Mouse (Mus musculus) hindbrain, embryonic 14.5 days (tissue): ENCODE data around the gene Reg1. TPM values are rescaled to one million over a fixed set of nuclear protein-coding genes. Genes with fewer than 3 reads are reported as not detected.
"Not testable (repeated sequence)": the region's sequence is repeated elsewhere in the genome, so short reads cannot be mapped to it uniquely, and the experiment has no call there.

Source experiments
- ATAC-seq: fragments of 200-750 bp; cut with Nextera tagmentation; 2 replicates; pipeline ENCODE4 v1.8.0; 2017; ENCODE audit warnings: moderate number of reproducible peaks, mild to moderate bottlenecking, moderate TSS enrichment, moderate library complexity; ENCODE audit not compliant: low FRiP score
- DNase-seq: peaks from one replicate; pipeline ENCODE4 v3.0.0-alpha.2; 2015; ENCODE audit warnings: low spot score
- H3K27ac ChIP-seq: fragments of 300-500 bp; sonication (generic); 2 replicates; pipeline ENCODE4 v1.5.1; 2014; ENCODE audit warnings: mild to moderate bottlenecking, moderate library complexity
- H3K27me3 ChIP-seq: fragments of 300-500 bp; sonication (generic); 2 replicates; pipeline ENCODE4 v1.6.1; 2014; ENCODE audit warnings: mild to moderate bottlenecking, low read length, mixed read lengths; ENCODE audit not compliant: control insufficient read depth, insufficient read depth
- H3K36me3 ChIP-seq: fragments of 300-500 bp; sonication (generic); replicated peaks from 2 replicates; pipeline ENCODE4 v1.6.1; 2014; ENCODE audit not compliant: control insufficient read depth, insufficient read depth
- H3K4me1 ChIP-seq: fragments of 300-500 bp; sonication (generic); replicated peaks from 2 replicates; pipeline ENCODE4 v1.6.1; 2014; ENCODE audit warnings: antibody characterized with exemption, low read length, mixed read lengths; ENCODE audit not compliant: control insufficient read depth, insufficient read depth
- H3K4me2 ChIP-seq: fragments of 300-500 bp; sonication (generic); replicated peaks from 2 replicates; pipeline ENCODE4 v1.6.1; 2014; ENCODE audit warnings: mild to moderate bottlenecking, moderate library complexity
- H3K4me3 ChIP-seq: fragments of 300-500 bp; sonication (generic); replicated peaks from 2 replicates; pipeline ENCODE4 v1.5.1; 2014; ENCODE audit warnings: mild to moderate bottlenecking, low read length
- H3K9ac ChIP-seq: fragments of 300-500 bp; sonication (generic); 2 replicates; pipeline ENCODE4 v1.6.1; 2014
- H3K9me3 ChIP-seq: fragments of 300-500 bp; sonication (generic); 2 replicates; pipeline ENCODE4 v1.6.1; 2016; ENCODE audit warnings: low read length; ENCODE audit not compliant: control insufficient read depth
- WGBS: fragments of 180-500 bp; shearing (Covaris S2); extraction: QIAGEN DNeasy Blood & Tissue Kit; methylation state at CpG from one replicate; pipeline ENCODE4 v1.1.7; 2014; 5-methylcytosine and 5-hydroxymethylcytosine counted together
- polyA plus RNA-seq: library from polyadenylated mRNA; unstranded; fragments of >200 nt; fragmentation: Nextera tagmentation; extraction: Ambion mirVana; gene quantifications from 2 replicates; pipeline ENCODE4 v1.2.1, GENCODE M21; 2014

The Reg1 gene
- polyA plus RNA-seq: not detected in 2 replicates

DNA sequence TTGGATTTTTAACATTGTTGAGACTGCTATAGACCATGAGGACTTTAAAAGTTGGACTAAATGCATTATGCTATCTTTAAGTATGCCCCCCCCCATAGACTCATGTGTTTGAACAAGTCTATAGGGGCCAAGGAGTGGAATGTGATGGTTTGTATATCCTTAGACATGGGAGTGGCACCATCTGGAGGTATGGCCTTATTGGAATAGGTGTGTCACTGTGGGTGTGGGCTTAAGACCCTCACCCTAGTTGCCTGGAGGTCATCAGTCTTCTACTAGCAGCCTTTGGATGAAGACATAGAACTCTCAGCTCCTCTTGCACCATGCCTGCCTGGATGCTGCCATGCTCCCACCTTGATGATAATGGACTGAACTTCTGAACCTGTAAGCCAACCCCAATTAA, at the start of gene Reg1:
TSS of gene Reg1 (plus strand) at position 301 of the 400 bp plus-strand sequence.
- not testable (repeated sequence) for H3K4me3 ChIP-seq, H3K27me3 ChIP-seq, H3K9me3 ChIP-seq, H3K36me3 ChIP-seq, H3K4me2 ChIP-seq, H3K9ac ChIP-seq, DNase-seq, ATAC-seq, H3K27ac ChIP-seq, H3K4me1 ChIP-seq

DNA sequence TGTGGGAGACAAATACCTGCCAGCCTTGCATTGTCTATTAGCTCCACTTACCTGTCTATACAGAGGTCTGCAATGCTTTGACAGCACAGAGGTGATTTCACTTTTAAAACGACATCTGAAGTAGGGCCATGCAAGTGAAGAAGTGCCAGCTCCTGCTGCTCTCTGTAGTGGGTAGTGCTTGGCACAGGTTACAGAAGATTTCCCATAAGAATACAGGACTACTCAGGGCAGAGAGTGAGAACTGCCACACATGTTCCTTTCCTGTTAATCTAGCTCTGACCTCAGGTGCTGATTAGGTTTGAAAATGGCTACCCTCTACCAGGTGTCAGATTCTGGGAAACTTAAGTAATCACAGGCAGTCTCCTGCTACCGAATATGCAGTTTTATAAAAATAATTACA, 43.7 kb upstream of the Reg1 start, which contains the start of gene Reg3d:
TSS of gene Reg3d (minus strand) at position 101 of the 400 bp plus-strand sequence.
- Histone ChIP-seq H3K9ac (no peak within 1 kb of the TSS), H3K4me2 (no peak within 1 kb of the TSS), H3K9me3 (no peaks in the 10 kb centered on the region), H3K4me1 (no peaks in the 10 kb centered on the region), H3K27ac (no peak within 1 kb of the TSS), H3K27me3 (no peaks in the 10 kb centered on the region), H3K4me3 (no peak within 1 kb of the TSS), H3K36me3 (no peaks in the 10 kb centered on the region)
- 81% methylated on average over 2 of the region's 2 CpGs for WGBS
- ATAC-seq (no peak), DNase-seq (no peak)

DNA sequence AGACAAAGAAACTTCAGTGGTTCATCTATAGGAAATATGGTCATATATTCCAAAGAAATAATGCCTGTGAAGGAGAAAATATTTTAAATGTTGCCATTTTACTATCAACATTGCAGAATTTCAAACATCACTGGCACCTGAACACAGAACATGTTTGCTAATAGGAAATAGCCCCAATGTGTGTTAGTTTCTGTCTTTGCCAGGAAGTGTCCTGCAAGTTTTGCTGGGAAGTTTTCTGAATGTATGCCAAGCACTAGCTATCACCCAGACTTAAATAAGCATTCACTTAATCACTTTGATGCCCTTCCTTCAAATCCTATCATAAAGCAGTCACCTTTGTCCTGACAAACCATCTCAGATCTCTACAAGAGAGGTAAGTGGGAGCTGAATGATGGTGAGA, 42.1 kb upstream of the Reg1 start, which contains the start of gene Reg3a:
TSS of gene Reg3a (plus strand) at position 301 of the 400 bp plus-strand sequence.
- Histone ChIP-seq H3K4me2 (no peak within 1 kb of the TSS), H3K36me3 (no peaks in the 10 kb centered on the region), H3K27ac (no peak within 1 kb of the TSS), H3K4me3 (no peak within 1 kb of the TSS), H3K9ac (no peak within 1 kb of the TSS), H3K9me3 (no peaks in the 10 kb centered on the region), H3K27me3 (no peaks in the 10 kb centered on the region), H3K4me1 (no peaks in the 10 kb centered on the region)
- DNase-seq: no peak
- ATAC-seq: no peak

DNA sequence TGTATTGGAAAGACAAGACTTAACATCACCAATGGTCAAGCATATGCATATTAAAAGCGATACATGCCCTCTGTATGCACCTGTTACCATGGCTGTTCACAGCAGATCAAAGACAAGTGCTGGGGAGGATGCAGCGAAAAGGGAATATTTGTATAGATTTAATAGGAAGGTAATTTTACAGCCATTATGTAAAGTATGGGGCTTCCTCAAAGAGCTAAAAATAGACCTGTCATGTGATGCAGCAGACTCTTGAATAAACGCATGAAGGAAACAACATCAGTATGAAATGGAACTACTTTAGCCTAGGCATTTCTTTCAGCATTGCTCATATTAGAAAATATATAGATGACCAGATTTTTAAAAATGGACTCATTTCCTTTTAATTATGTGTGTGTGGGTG, 36.9 kb upstream of the Reg1 start:
- Histone ChIP-seq H3K4me2 (no peak overlapping the region), H3K27me3 (no peaks in the 10 kb centered on the region), H3K36me3 (no peaks in the 10 kb centered on the region), H3K4me3 (no peak overlapping the region), H3K9ac (no peak overlapping the region), H3K4me1 (no peaks in the 10 kb centered on the region), H3K9me3 (no peaks in the 10 kb centered on the region), H3K27ac (no peak overlapping the region)
- DNase-seq (no peak), ATAC-seq (no peak)
- WGBS: 78% methylated on average over 3 of the region's 3 CpGs

DNA sequence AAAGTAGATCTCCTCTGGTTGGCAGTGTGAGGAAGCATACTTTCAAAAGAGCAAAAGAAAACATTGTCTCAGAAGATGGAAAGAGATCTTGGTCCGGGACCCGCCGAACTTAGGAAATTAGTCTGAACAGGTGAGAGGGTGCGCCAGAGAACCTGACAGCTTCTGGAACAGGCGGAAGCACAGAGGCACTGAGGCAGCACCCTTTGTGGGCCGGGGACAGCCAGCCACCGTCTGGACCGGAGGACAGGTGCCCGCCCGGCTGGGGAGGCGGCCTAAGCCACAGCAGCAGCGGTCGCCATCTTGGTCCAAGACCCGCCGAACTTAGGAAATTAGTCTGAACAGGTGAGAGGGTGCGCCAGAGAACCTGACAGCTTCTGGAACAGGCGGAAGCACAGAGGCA, 27.2 kb upstream of the Reg1 start, which contains the start of gene Reg2:
TSS of gene Reg2 (plus strand) at position 301 of the 400 bp plus-strand sequence.
- H3K4me1 ChIP-seq, ATAC-seq, H3K27ac ChIP-seq, H3K27me3 ChIP-seq, DNase-seq, H3K9me3 ChIP-seq, H3K9ac ChIP-seq, H3K36me3 ChIP-seq, H3K4me3 ChIP-seq, H3K4me2 ChIP-seq: not testable (repeated sequence)
- WGBS: 93% methylated on average over 4 of the region's 17 CpGs

DNA sequence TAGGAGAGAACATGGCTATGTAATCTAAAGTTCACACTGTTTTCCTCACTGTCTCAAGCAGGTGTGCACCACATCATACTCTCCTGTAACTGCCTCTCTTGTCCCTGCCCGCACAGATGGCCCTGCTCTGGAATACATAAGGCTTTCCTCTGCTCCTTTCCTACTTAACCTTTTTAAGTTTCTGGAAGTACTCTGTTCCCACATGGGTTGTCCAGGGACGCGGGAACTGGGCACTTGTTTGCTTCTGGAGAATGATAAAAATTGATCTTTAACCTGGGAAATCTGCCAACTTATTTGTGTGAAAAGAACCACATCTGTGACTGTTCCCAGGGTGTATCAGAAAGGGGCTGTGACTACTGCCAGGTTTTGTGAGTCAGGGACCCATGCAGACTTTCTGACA, 3.0 kb downstream of the Reg1 start:
- H3K9me3 ChIP-seq: no peaks in the 10 kb centered on the region
- no peak overlapping the region for H3K4me3 ChIP-seq
- ATAC-seq (no peak), DNase-seq (no peak)
- no peak overlapping the region for H3K9ac ChIP-seq
- WGBS: 79% methylated on average over 3 of the region's 3 CpGs
- no peaks in the 10 kb centered on the region for H3K36me3 ChIP-seq
- no peak overlapping the region for H3K27ac ChIP-seq
- no peak overlapping the region for H3K4me2 ChIP-seq
- no peaks in the 10 kb centered on the region for H3K4me1 ChIP-seq
- no peaks in the 10 kb centered on the region for H3K27me3 ChIP-seq

DNA sequence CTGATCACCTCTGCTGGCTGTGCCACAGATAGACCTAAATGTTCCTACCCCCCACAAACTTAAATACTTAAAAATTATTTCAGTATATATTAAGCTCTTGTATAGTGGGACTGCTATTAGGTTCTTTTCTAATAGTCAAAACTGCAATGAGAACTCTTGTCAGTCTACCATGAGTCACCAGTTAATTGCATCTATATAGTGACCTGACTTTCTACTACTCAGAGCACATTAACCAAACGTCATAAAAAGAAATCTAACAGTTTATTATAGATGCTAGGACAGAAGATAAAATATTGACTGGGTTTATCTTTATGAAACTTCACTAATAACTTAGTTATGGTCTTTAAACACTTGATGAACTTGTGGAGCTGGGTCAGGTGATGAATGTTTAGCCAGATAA, 24.7 kb downstream of the Reg1 start:
- H3K4me2 ChIP-seq: no peak overlapping the region
- H3K4me3 ChIP-seq: no peak overlapping the region
- no peaks in the 10 kb centered on the region for H3K36me3 ChIP-seq
- H3K27me3 ChIP-seq: no peaks in the 10 kb centered on the region
- no peak overlapping the region for H3K27ac ChIP-seq
- ATAC-seq (no peak), DNase-seq (no peak)
- no peaks in the 10 kb centered on the region for H3K4me1 ChIP-seq
- WGBS: 72% methylated on average over 1 of the region's 1 CpGs
- H3K9me3 ChIP-seq: no peaks in the 10 kb centered on the region
- H3K9ac ChIP-seq: no peak overlapping the region

DNA sequence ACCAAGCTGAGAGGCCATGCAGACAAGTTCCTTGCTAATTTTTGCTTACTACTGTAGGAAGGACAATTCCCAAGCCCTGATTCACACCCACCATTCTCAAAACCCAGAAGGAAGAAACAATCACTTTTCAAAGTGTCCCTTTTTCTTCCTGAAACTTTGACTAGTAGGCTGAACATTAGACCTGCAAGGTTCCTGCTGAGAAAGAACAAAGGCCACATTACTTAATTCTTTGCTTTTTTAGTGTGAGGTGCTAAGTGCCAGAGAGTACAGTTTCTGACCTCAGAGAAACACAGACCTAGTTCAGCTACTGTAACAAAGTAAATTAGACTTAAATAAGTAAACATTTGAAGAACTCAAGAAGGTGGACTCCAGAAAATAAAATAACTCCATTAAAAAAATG, 25.9 kb downstream of the Reg1 start:
- Histone ChIP-seq H3K4me1 (no peaks in the 10 kb centered on the region), H3K4me3 (no peak overlapping the region), H3K27ac (no peak overlapping the region), H3K9me3 (no peaks in the 10 kb centered on the region), H3K36me3 (no peaks in the 10 kb centered on the region), H3K9ac (no peak overlapping the region), H3K4me2 (no peak overlapping the region), H3K27me3 (no peaks in the 10 kb centered on the region)
- no peak for DNase-seq
- no peak for ATAC-seq

DNA sequence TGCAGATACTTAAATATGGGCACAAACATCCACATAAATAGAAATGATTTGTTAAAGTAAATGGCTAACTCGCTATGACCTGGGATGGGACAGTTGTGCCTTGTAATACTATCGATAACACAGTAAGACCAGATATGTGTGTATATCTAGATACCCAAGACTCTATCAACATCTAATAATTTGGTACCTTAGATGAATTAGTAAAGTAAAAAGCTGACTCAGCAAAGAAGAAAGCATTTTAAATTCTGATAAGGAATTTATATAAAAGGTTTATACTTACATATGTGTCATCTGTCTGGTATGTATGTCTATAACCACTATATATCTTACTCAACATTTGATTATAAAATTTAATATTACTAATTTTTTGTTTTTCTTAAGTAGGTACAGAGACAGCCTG, 30.3 kb downstream of the Reg1 start:
- Histone ChIP-seq H3K4me2 (no peak overlapping the region), H3K9ac (no peak overlapping the region), H3K9me3 (no peaks in the 10 kb centered on the region), H3K36me3 (no peaks in the 10 kb centered on the region), H3K27ac (no peak overlapping the region), H3K27me3 (no peaks in the 10 kb centered on the region), H3K4me1 (no peaks in the 10 kb centered on the region), H3K4me3 (no peak overlapping the region)
- 94% methylated on average over 2 of the region's 2 CpGs for WGBS
- no peak for ATAC-seq
- no peak for DNase-seq

DNA sequence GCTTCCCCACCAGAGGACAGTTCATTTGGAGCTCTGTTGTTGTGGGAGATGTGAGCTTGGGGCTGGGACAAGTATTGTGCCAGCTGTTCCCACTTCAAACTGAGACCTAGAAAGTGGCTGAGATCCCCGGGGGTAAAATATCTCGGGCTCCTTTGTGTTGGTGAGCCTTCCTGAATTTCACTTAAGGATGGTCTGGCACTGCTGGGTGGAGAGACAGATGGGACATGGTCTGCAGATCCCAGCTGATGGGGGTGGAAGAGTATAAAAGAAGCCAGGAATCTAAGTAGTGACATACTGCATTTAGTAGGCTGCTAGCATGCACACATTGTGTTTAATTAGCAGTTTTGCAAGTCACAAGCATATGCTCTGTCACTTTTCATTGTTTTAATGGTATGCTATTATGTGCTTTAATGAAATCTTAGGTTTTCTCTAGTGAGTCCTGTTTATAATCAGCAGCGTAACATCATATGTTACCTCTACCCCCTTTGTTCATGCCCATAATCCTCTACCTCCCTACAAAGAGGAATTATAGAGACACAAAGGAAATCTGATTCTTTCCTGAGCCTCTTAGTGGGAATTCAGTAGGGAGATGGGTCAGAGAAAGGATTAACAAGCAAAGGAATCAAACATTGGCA, 37.8 kb downstream of the Reg1 start:
- H3K4me1 ChIP-seq: no peaks in the 10 kb centered on the region
- no peaks in the 10 kb centered on the region for H3K36me3 ChIP-seq
- ATAC-seq: 0 out of 2 replicates have a peak, but pooled peaks have one; percentile 21
- WGBS: 45% methylated on average over 3 of the region's 3 CpGs
- no peak overlapping the region for H3K9ac ChIP-seq
- H3K9me3 ChIP-seq: no peaks in the 10 kb centered on the region
- no peak overlapping the region for H3K4me3 ChIP-seq
- no peak overlapping the region for H3K4me2 ChIP-seq
- DNase-seq: no peak
- no peak overlapping the region for H3K27ac ChIP-seq
- no peaks in the 10 kb centered on the region for H3K27me3 ChIP-seq
